8 mouse cellular contexts compared by ENCODE assay signal in genomic region chr19:53040164-53041132, GRCm38 (mm10). TPM values are rescaled to one million over a fixed set of nuclear protein-coding genes. Genes with fewer than 3 reads are reported as not detected.
A peak's percentile ranks its signal among the peaks of the same experiment; 100 is the strongest.
DNase-seq lines count a peak whose midpoint lies in the region; ATAC-seq lines count a peak whose summit lies in the region.

TSS of gene Xpnpep1 (minus strand) at chr19:53040214.

- peak within 1 kb of the TSS; percentile 83 for H3K4me3 ChIP-seq in kidney, embryonic 14.5 days (ENCODE audit: low read length)
- peak within 1 kb of the TSS; percentile 77 for H3K4me3 ChIP-seq in liver, embryonic 13.5 days (replicated peaks)

- peaks cover 14% of the 10 kb centered on the region for H3K4me1 ChIP-seq in kidney, embryonic 14.5 days (ENCODE audit: control insufficient read depth, insufficient read depth, low read length)
- peaks cover 39% of the 10 kb centered on the region for H3K4me1 ChIP-seq in liver, embryonic 13.5 days (replicated peaks)

- no peak for ATAC-seq in kidney, embryonic 14.5 days (ENCODE audit: low FRiP score, low TSS enrichment)
- ATAC-seq in liver, embryonic 13.5 days (ENCODE audit: low read depth), result no peak

- H3K4me2 ChIP-seq in kidney, embryonic 14.5 days (replicated peaks; ENCODE audit: low read depth, low read length), result peak within 1 kb of the TSS; percentile 58
- H3K4me2 ChIP-seq in liver, embryonic 13.5 days, result peak within 1 kb of the TSS; percentile 80

- no peaks in the 10 kb centered on the region for H3K36me3 ChIP-seq in kidney, embryonic 14.5 days (ENCODE audit: control insufficient read depth, insufficient read depth, low read length)
- H3K36me3 ChIP-seq in liver, embryonic 13.5 days, result peaks cover 5% of the 10 kb centered on the region

- no peaks in the 10 kb centered on the region for H3K9me3 ChIP-seq in kidney, embryonic 14.5 days (ENCODE audit: control insufficient read depth, low read length)
- no peaks in the 10 kb centered on the region for H3K9me3 ChIP-seq in liver, embryonic 13.5 days (replicated peaks)

- 58% methylated on average over 23 of the region's 23 CpGs for WGBS in kidney, embryonic 14.5 days
- 79% methylated on average over 23 of the region's 23 CpGs for WGBS in liver, embryonic 13.5 days (ENCODE audit: insufficient replicate concordance)

- intact Hi-C loops in gastrocnemius, postnatal 14 days (cut with DNase I; ENCODE audit: low total_unique reads), result no loop called here

- no peak for DNase-seq in kidney, adult 8-10 months
- DNase-seq in adrenal gland, postnatal 36 days, result no peak
- DNase-seq in gastrocnemius, postnatal 14 days, result no peak
- DNase-seq in induced T-regulatory cell, adult 2 months (ENCODE audit: low read depth), result peak; percentile 58
- no peak for DNase-seq in liver, embryonic 13.5 days
- DNase-seq in naive thymus-derived CD4-positive, alpha-beta T cell, adult 2 months (ENCODE audit: low read depth), result peak; percentile 12
- DNase-seq in spleen, postnatal 36 days (ENCODE audit: low spot score in 2 of 2), result no peak

- no peaks in the 10 kb centered on the region for H3K27me3 ChIP-seq in kidney, embryonic 14.5 days (ENCODE audit: control insufficient read depth, insufficient read depth, low read length)
- no peaks in the 10 kb centered on the region for H3K27me3 ChIP-seq in liver, embryonic 13.5 days

- peak within 1 kb of the TSS; percentile 46; the same call in 1 of the 2 replicates for H3K9ac ChIP-seq in kidney, embryonic 14.5 days (ENCODE audit: low read depth, low read length)
- H3K9ac ChIP-seq in liver, embryonic 13.5 days, result peak within 1 kb of the TSS; percentile 60

- peak within 1 kb of the TSS; percentile 82; the same call in 1 of the 2 replicates for H3K27ac ChIP-seq in kidney, embryonic 14.5 days (ENCODE audit: low read depth, low read length)
- H3K27ac ChIP-seq in liver, embryonic 13.5 days, result peak within 1 kb of the TSS; percentile 62

RNA-seq across cellular contexts. Expression of gene Xpnpep1, which starts in this region (rescaled TPM):
- polyA plus RNA-seq in kidney, embryonic 14.5 days (2014; fragmentation: Nextera tagmentation; extraction: Ambion mirVana), result 153 and 164 TPM in 2 replicates
- 10 to 100 TPM; 87.8 to 98.7 TPM for total RNA-seq in adrenal gland, postnatal 36 days (2021)
- 10 to 100 TPM; 63.1 to 75.1 TPM for total RNA-seq in gastrocnemius, postnatal 14 days (2021)
- polyA plus RNA-seq in liver, embryonic 13.5 days (2015; fragmentation: Nextera tagmentation; extraction: Ambion mirVana), result 109 and 115 TPM in 2 replicates

Comparison
In these comparisons a context has a peak if more than half of its experiments do, and no peak if none do; other contexts are left out.
1. DNase-seq: peak in induced T-regulatory cell, adult 2 months (single experiment) and naive thymus-derived CD4-positive, alpha-beta T cell, adult 2 months (single experiment); none in kidney, adult 8-10 months (0 of 2), adrenal gland, postnatal 36 days (0 of 2), gastrocnemius, postnatal 14 days (single experiment), liver, embryonic 13.5 days (single experiment) and spleen, postnatal 36 days (0 of 2).